Mouse (Mus musculus) cerebellum, adult 2 months (tissue): ENCODE data around the gene Prr7.

Experiments used
- CTCF ChIP-seq: fragments of 200-500 bp; IDR thresholded peaks from 2 replicates; pipeline ENCODE4 v1.5.1; 2011; ENCODE audit warnings: low read depth, mild to moderate bottlenecking, control low read depth, low read length, moderate library complexity, borderline replicate concordance; ENCODE audit not compliant: insufficient read depth
- POLR2A ChIP-seq: fragments of 200-500 bp; IDR thresholded peaks from 2 replicates; pipeline ENCODE4 v1.6.1; 2011; ENCODE audit warnings: low read length, control low read depth, borderline replicate concordance; ENCODE audit not compliant: insufficient read depth

DNA sequence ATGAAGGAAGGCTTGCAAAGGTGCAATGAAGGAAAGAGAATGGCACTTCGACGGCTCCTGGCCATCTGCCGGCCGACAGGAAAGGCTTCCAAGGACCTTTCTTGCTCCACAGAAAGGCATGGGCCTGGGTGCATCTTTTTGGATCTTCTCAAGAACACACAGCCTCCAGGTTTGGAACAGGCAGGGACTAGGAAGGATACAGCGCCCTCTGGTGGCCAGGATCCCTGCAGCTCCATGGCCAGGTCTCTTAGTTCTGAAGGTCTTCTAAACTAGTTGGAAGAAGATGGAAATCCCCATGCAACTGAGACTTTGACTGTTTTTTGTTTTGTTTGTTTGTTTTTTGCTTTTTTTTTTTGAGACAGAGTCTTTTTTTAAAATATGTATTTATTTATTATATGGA, 52.9 kb downstream of the Prr7 start:
- TF ChIP-seq CTCF (peak; percentile 95), POLR2A (no peak)
